Mouse (Mus musculus) myocyte (in vitro differentiated cells): ENCODE measurements around the gene Vwce. TPM values are rescaled to one million over a fixed set of nuclear protein-coding genes. Genes with fewer than 3 reads are reported as not detected.

ENCODE experiments used
- H3K27me3 ChIP-seq: one replicate; pipeline ENCODE4 v1.6.1; 2011; ENCODE audit not compliant: control insufficient read depth, insufficient read depth, insufficient read length
- H3K36me3 ChIP-seq: one replicate; pipeline ENCODE4 v1.6.1; 2011; ENCODE audit not compliant: control insufficient read depth, insufficient read depth
- H3K4me2 ChIP-seq: one replicate; pipeline ENCODE4 v1.6.1; 2011; ENCODE audit warnings: low read depth, control low read depth
- H3K4me3 ChIP-seq: one replicate; pipeline ENCODE4 v1.5.1; 2011; ENCODE audit warnings: mild to moderate bottlenecking, control low read depth, moderate library complexity
- H3K79me2 ChIP-seq: one replicate; pipeline ENCODE4 v1.6.1; 2011; ENCODE audit not compliant: control insufficient read depth, insufficient read depth
- H3ac ChIP-seq: one replicate; pipeline ENCODE4 v1.6.1; 2011; ENCODE audit not compliant: control insufficient read depth, insufficient read length
- CEBPB ChIP-seq: IDR thresholded peaks from 2 replicates; pipeline ENCODE4 v1.6.1; 2011; ENCODE audit warnings: mild to moderate bottlenecking, moderate library complexity; ENCODE audit not compliant: poor library complexity, insufficient read depth, severe bottlenecking
- E2F4 ChIP-seq: IDR thresholded peaks from one replicate; pipeline ENCODE4 v1.6.1; 2011; ENCODE audit warnings: mild to moderate bottlenecking, control low read depth, moderate library complexity; ENCODE audit not compliant: insufficient read depth
- MAX ChIP-seq: IDR thresholded peaks from one replicate; pipeline ENCODE4 v1.6.1; 2011; ENCODE audit warnings: low read depth, mild to moderate bottlenecking, control low read depth
- MYOD1 ChIP-seq, 3 experiments: IDR thresholded peaks; one replicate each; pipeline ENCODE4 v1.6.1; 2011; ENCODE audit warnings: control low read depth in 2 of 3, low read depth in 2 of 3, mild to moderate bottlenecking in 2 of 3, moderate library complexity in 1 of 3; ENCODE audit not compliant: insufficient read length in 2 of 3, control insufficient read depth in 1 of 3
- MYOG ChIP-seq, 3 experiments: IDR thresholded peaks; one replicate each; pipeline ENCODE4 v1.6.1; 2011; ENCODE audit warnings: control low read depth in 2 of 3, low read depth in 2 of 3, mild to moderate bottlenecking in 2 of 3; ENCODE audit not compliant: insufficient read length in 2 of 3, control insufficient read depth in 1 of 3, insufficient read depth in 1 of 3
- POLR2A ChIP-seq: IDR thresholded peaks from one replicate; pipeline ENCODE4 v1.6.1; 2011; ENCODE audit warnings: low read depth, mild to moderate bottlenecking, control low read depth, moderate library complexity; ENCODE audit not compliant: insufficient read length
- POLR2AphosphoS2 ChIP-seq: IDR thresholded peaks from one replicate; pipeline ENCODE4 v1.6.1; 2011; ENCODE audit warnings: low read depth, control low read depth; ENCODE audit not compliant: insufficient read length
- REST ChIP-seq: IDR thresholded peaks from one replicate; pipeline ENCODE4 v1.6.1; 2011; ENCODE audit warnings: mild to moderate bottlenecking, control low read depth, moderate library complexity; ENCODE audit not compliant: insufficient read depth, insufficient read length
- SRF ChIP-seq: IDR thresholded peaks from one replicate; pipeline ENCODE4 v1.6.1; 2011; ENCODE audit warnings: low read depth; ENCODE audit not compliant: control insufficient read depth, insufficient read length
- TCF12 ChIP-seq: IDR thresholded peaks from one replicate; pipeline ENCODE4 v1.6.1; 2011; ENCODE audit warnings: mild to moderate bottlenecking, control low read depth; ENCODE audit not compliant: poor library complexity, insufficient read depth, severe bottlenecking
- TCF3 ChIP-seq: IDR thresholded peaks from one replicate; pipeline ENCODE4 v1.6.1; 2011; ENCODE audit warnings: low read depth, control low read depth; ENCODE audit not compliant: insufficient read length
- USF1 ChIP-seq: IDR thresholded peaks from one replicate; pipeline ENCODE4 v1.6.1; 2011; ENCODE audit warnings: low read depth, mild to moderate bottlenecking, control low read depth, moderate library complexity
- polyA plus RNA-seq: library from polyadenylated mRNA; unstranded; fragments of >200 nt; fragmentation: generic; extraction: Trizol; gene quantifications from one replicate; pipeline ENCODE4 v1.2.1, GENCODE M21; 2012; ENCODE audit warnings: missing spikeins

Gene Vwce
- polyA plus RNA-seq, 1 experiment = 0.05 TPM

GRCm38 (mm10) chr19:10689470-10690166 lies 55.6 kb downstream of the Vwce start:
- Histone ChIP-seq H3K27me3 (no peaks in the 10 kb centered on the region), H3K4me3 (peak overlapping the region; percentile 62), H3K4me2 (peak overlapping the region; percentile 93), H3K36me3 (no peaks in the 10 kb centered on the region), H3K79me2 (peaks cover 51% of the 10 kb centered on the region), H3ac (peak overlapping the region; percentile 97)
- TF ChIP-seq CEBPB (no peak), TCF3 (no peak), USF1 (no peak), SRF (no peak), MYOG (IDR thresholded peaks at IDR 0.05; ENCODE audit: control insufficient read depth in 1 of 3, insufficient read depth in 1 of 3, insufficient read length in 2 of 3, low read depth in 2 of 3) (no peak)

- no peak for TF ChIP-seq TCF12
- no peak for TF ChIP-seq POLR2AphosphoS2
- TF ChIP-seq MYOD1 (IDR thresholded peaks at IDR 0.05; ENCODE audit: control insufficient read depth in 1 of 3, insufficient read length in 2 of 3, low read depth in 2 of 3) = no peak
- TF ChIP-seq MAX = peak; percentile 64
- no peak for TF ChIP-seq MYOG (IDR thresholded peaks at IDR 0.05; ENCODE audit: control insufficient read depth in 1 of 3, insufficient read depth in 1 of 3, insufficient read length in 2 of 3, low read depth in 2 of 3)
- TF ChIP-seq CEBPB = no peak
- Histone ChIP-seq H3K27me3 (no peaks in the 10 kb centered on the region), H3K36me3 (no peaks in the 10 kb centered on the region), H3K4me3 (peak overlapping the region; percentile 62), H3ac (no peak overlapping the region), H3K79me2 (peaks cover 56% of the 10 kb centered on the region), H3K4me2 (peak overlapping the region; percentile 93)
These were observed 56.3 kb downstream of the Vwce start for GRCm38 (mm10) chr19:10690336-10690735.

GRCm38 (mm10) chr19:10691121-10691520 lies 57.1 kb downstream of the Vwce start:
- H3K79me2 ChIP-seq = peaks cover 64% of the 10 kb centered on the region
- TF ChIP-seq MAX (no peak), CEBPB (no peak), E2F4 (no peak), SRF (no peak), REST (no peak), MYOG (IDR thresholded peaks at IDR 0.05; ENCODE audit: control insufficient read depth in 1 of 3, insufficient read depth in 1 of 3, insufficient read length in 2 of 3, low read depth in 2 of 3) (no peak), TCF3 (no peak), TCF12 (no peak), USF1 (no peak), MYOD1 (IDR thresholded peaks at IDR 0.05; ENCODE audit: control insufficient read depth in 1 of 3, insufficient read length in 2 of 3, low read depth in 2 of 3) (no peak), POLR2AphosphoS2 (no peak), POLR2A (no peak)
- H3K4me2 ChIP-seq = peak overlapping the region; percentile 93
- H3ac ChIP-seq = no peak overlapping the region
- no peaks in the 10 kb centered on the region for H3K36me3 ChIP-seq
- H3K4me3 ChIP-seq = peak overlapping the region; percentile 62
- no peaks in the 10 kb centered on the region for H3K27me3 ChIP-seq

- no peak overlapping the region for H3ac ChIP-seq
- H3K79me2 ChIP-seq = peaks cover 69% of the 10 kb centered on the region
- no peak for TF ChIP-seq MYOD1 (IDR thresholded peaks at IDR 0.05; ENCODE audit: control insufficient read depth in 1 of 3, insufficient read length in 2 of 3, low read depth in 2 of 3)
- TF ChIP-seq SRF = no peak
- TF ChIP-seq USF1 = no peak
- TF ChIP-seq TCF3 = no peak
- TF ChIP-seq POLR2AphosphoS2 = no peak
- TF ChIP-seq E2F4 = no peak
- TF ChIP-seq MYOG (IDR thresholded peaks at IDR 0.05; ENCODE audit: control insufficient read depth in 1 of 3, insufficient read depth in 1 of 3, insufficient read length in 2 of 3, low read depth in 2 of 3) = no peak
- no peak for TF ChIP-seq TCF12
- no peak for TF ChIP-seq POLR2A
- TF ChIP-seq CEBPB = no peak
- TF ChIP-seq MAX = no peak
- no peak for TF ChIP-seq REST
- H3K4me2 ChIP-seq = peak overlapping the region; percentile 32
- H3K36me3 ChIP-seq = no peaks in the 10 kb centered on the region
- H3K27me3 ChIP-seq = no peaks in the 10 kb centered on the region
- no peak overlapping the region for H3K4me3 ChIP-seq
These were observed 57.6 kb downstream of the Vwce start for GRCm38 (mm10) chr19:10691660-10692059.

- no peaks in the 10 kb centered on the region for H3K27me3 ChIP-seq
- H3K4me2 ChIP-seq = no peak overlapping the region
- H3ac ChIP-seq = no peak overlapping the region
- H3K36me3 ChIP-seq = no peaks in the 10 kb centered on the region
- no peak overlapping the region for H3K4me3 ChIP-seq
- H3K79me2 ChIP-seq = peaks cover 76% of the 10 kb centered on the region
- no peak for TF ChIP-seq CEBPB
- no peak for TF ChIP-seq SRF
- no peak for TF ChIP-seq TCF12
- no peak for TF ChIP-seq POLR2AphosphoS2
These were observed 58.3 kb downstream of the Vwce start for GRCm38 (mm10) chr19:10692361-10692760.
